Mouse (Mus musculus) hindbrain, embryonic 16.5 days (tissue): ENCODE measurements at regions not wholly inside any gene's neighbourhood (a gene's known extent, or its start where the extent isn't known, plus 50 kb on each side); places are given as distances from the start of the nearest gene placed in this dataset.
A peak's percentile ranks its signal among the peaks of the same experiment; 100 is the strongest.

Source experiments
- ATAC-seq: fragments of 200-750 bp; cut with Nextera tagmentation; 2 replicates; pipeline ENCODE4 v1.8.0; 2017; ENCODE audit warnings: moderate TSS enrichment, moderate library complexity
- H3K27ac ChIP-seq: fragments of 300-500 bp; sonication (generic); 2 replicates; pipeline ENCODE4 v1.5.1; 2014; ENCODE audit warnings: low read depth, mild to moderate bottlenecking, control low read depth, low read length, moderate library complexity
- H3K27me3 ChIP-seq: fragments of 300-500 bp; sonication (generic); replicated peaks from 2 replicates; pipeline ENCODE4 v1.6.1; 2014; ENCODE audit warnings: low read length; ENCODE audit not compliant: control insufficient read depth, insufficient read depth
- H3K36me3 ChIP-seq: fragments of 300-500 bp; sonication (generic); 2 replicates; pipeline ENCODE4 v1.6.1; 2014; ENCODE audit warnings: mild to moderate bottlenecking, low read length, moderate library complexity, mixed read lengths; ENCODE audit not compliant: control insufficient read depth, insufficient read depth
- H3K4me1 ChIP-seq: fragments of 300-500 bp; sonication (generic); 2 replicates; pipeline ENCODE4 v1.6.1; 2014; ENCODE audit warnings: low read depth, low read length; ENCODE audit not compliant: control insufficient read depth, insufficient read depth
- H3K4me2 ChIP-seq: fragments of 300-500 bp; sonication (generic); 2 replicates; pipeline ENCODE4 v1.6.1; 2014; ENCODE audit warnings: mild to moderate bottlenecking, low read length, control low read depth, moderate library complexity
- H3K4me3 ChIP-seq: fragments of 300-500 bp; sonication (generic); 2 replicates; pipeline ENCODE4 v1.5.1; 2014; ENCODE audit warnings: mild to moderate bottlenecking, low read length, control low read depth, moderate library complexity
- H3K9ac ChIP-seq: fragments of 300-500 bp; sonication (generic); 2 replicates; pipeline ENCODE4 v1.6.1; 2014; ENCODE audit warnings: low read depth, mild to moderate bottlenecking, control low read depth, low read length, moderate library complexity
- H3K9me3 ChIP-seq: fragments of 300-500 bp; sonication (generic); 2 replicates; pipeline ENCODE4 v1.6.1; 2014; ENCODE audit warnings: mild to moderate bottlenecking, low read length, moderate library complexity; ENCODE audit not compliant: control insufficient read depth
- WGBS: fragments of 180-500 bp; shearing (Covaris S2); extraction: QIAGEN DNeasy Blood & Tissue Kit; methylation state at CpG from one replicate; pipeline ENCODE4 v1.1.7; 2014; 5-methylcytosine and 5-hydroxymethylcytosine counted together

DNA sequence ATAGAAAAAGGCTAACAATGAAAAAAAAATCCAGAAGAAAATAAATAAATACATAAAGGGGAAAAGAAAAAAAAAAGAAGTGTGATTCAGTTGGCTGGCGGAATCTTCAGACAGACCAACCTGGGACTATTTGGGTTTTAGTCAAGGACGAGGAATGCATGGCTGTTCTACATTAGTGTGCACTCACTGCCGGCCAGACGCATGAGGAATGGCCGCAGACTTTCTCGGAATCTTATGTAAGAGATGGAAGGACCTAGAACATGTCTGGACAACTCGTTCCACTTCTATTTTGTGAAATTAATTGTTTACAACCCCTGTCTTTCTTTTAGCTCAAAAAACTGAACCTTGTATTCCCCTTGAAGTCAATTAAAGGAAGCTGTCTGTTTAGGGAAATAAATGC lies 103.4 kb downstream of the Tmem170b start:
- no peak overlapping the region for H3K4me2 ChIP-seq
- no peak for ATAC-seq
- H3K27me3 ChIP-seq, result no peaks in the 10 kb centered on the region
- H3K9me3 ChIP-seq, result no peaks in the 10 kb centered on the region
- no peaks in the 10 kb centered on the region for H3K36me3 ChIP-seq
- no peaks in the 10 kb centered on the region; the same call in 1 of the 2 replicates for H3K4me1 ChIP-seq
- H3K27ac ChIP-seq, result no peak overlapping the region
- no peak overlapping the region for H3K4me3 ChIP-seq
- H3K9ac ChIP-seq, result no peak overlapping the region
- 81% methylated on average over 7 of the region's 7 CpGs for WGBS

DNA sequence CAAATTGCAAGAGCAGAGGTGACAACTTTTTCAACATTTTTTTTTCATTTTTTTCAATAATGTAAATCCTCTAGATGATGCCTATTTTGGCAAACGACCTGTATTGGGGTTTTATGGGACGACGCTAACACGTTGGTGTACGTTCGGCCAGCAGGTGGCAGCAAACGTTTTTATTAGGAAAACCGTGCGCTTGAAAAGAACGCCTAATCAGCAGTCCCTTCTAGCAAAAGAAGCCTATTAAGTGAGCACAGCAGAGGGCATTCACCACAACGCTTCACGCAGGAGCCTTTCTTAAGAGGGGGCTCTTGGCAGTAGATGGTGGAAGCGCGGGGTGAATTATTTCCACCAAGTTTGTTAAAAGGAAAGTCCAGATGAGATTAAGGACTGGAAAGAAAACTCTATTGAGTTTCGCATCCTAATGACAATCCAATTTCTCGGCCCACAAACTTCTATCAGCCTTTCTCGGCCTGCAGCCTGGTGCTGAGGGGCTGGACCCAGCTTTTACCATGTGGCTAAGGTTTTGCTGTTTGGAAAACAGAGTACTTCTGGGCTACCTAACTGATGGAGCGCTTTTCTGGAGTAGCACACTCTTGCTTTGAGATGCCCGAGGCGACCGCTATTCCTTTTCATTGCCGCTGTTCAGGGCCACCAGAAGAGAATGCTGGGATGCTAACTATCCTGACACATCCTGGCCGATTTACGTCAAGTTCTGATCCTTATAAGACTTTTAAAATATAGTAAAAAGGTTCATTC lies 103.9 kb downstream of the Tmem170b start:
- H3K9ac ChIP-seq, result no peak overlapping the region
- no peaks in the 10 kb centered on the region for H3K36me3 ChIP-seq
- H3K27me3 ChIP-seq, result no peaks in the 10 kb centered on the region
- peak; percentile 90 for ATAC-seq
- H3K9me3 ChIP-seq, result no peaks in the 10 kb centered on the region
- peak overlapping the region; percentile 14 for H3K4me2 ChIP-seq
- no peaks in the 10 kb centered on the region; the same call in 1 of the 2 replicates for H3K4me1 ChIP-seq
- 35% methylated on average over 24 of the region's 24 CpGs for WGBS
- no peak overlapping the region for H3K27ac ChIP-seq
- no peak overlapping the region for H3K4me3 ChIP-seq

DNA sequence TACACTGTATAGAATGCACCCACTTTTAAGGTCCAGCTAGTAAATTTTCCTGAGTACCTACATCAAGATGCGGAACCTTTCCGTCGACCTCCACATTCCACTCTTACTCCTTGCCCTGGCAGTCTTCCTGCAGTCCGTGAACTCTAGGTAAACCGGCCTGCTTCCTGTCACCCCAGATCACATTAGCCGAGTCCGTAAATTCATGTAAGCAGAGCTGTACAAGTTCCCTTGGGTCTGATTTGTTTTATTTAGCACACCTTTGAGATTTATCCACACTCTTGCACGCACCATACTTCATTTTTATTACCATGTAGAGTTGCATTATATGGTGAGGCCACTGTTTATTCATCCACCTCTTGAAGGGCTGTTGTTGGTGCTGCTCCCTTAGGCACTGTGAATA lies 106.9 kb downstream of the Tmem170b start:
- Histone ChIP-seq H3K4me2 (no peak overlapping the region), H3K4me1 (no peaks in the 10 kb centered on the region; the same call in 1 of the 2 replicates), H3K9ac (no peak overlapping the region), H3K4me3 (no peak overlapping the region), H3K9me3 (no peaks in the 10 kb centered on the region), H3K27me3 (no peaks in the 10 kb centered on the region), H3K27ac (no peak overlapping the region), H3K36me3 (no peaks in the 10 kb centered on the region)
- no peak for ATAC-seq
- 71% methylated on average over 8 of the region's 8 CpGs for WGBS
